Mouse (Mus musculus) duodenum, adult 2 months (tissue): Measurements from ENCODE around the gene Olfr1206. TPM values are rescaled to one million over a fixed set of nuclear protein-coding genes. Genes with fewer than 3 reads are reported as not detected.

Experiments used
- polyA plus RNA-seq: library from polyadenylated mRNA; depleted of rRNA; stranded (reverse); fragments of >200 nt; gene quantifications from 2 replicates; pipeline ENCODE4 v1.2.3, GENCODE M21; 2012; ENCODE audit warnings: low replicate concordance; rRNA removed

Olfr1206 gene
- not detected in 2 replicates for polyA plus RNA-seq

GRCm38 (mm10) chr2:88862931-88863330, at the start of gene Olfr1206:
Gene Olfr1206 (plus strand): TSS chr2:88863231.

GRCm38 (mm10) chr2:88814196-88814595, 48.8 kb upstream of the Olfr1206 start, which contains the start of gene Olfr1202:
Gene Olfr1202 (plus strand): TSS chr2:88814496.

GRCm38 (mm10) chr2:88829437-88829836, 33.6 kb upstream of the Olfr1206 start, which contains the start of gene Olfr1205:
Gene Olfr1205 (plus strand): TSS chr2:88829737.

GRCm38 (mm10) chr2:88848992-88849391, 14.0 kb upstream of the Olfr1206 start, which contains the start of gene Olfr1204:
Gene Olfr1204 (plus strand): TSS chr2:88849292.

GRCm38 (mm10) chr2:88902211-88902610, 39.2 kb downstream of the Olfr1206 start, which contains the start of gene Olfr1208:
Gene Olfr1208 (minus strand): TSS chr2:88902311.

GRCm38 (mm10) chr2:88915057-88915456, 52.0 kb downstream of the Olfr1206 start, which contains the start of gene Olfr1209:
Gene Olfr1209 (minus strand): TSS chr2:88915157.

Other genes starting within 250 kb of the Olfr1206 start
- not detected in 2 replicates for gene Olfr1191-ps1, start 222.7 kb upstream of the Olfr1206 start, polyA plus RNA-seq
- gene Olfr1192-ps1, start 214.7 kb upstream of the Olfr1206 start, polyA plus RNA-seq: not detected in 2 replicates
- gene Olfr1193, start 187.6 kb upstream of the Olfr1206 start, polyA plus RNA-seq: not detected in 2 replicates
- not detected in 2 replicates for gene Olfr1195, start 174.0 kb upstream of the Olfr1206 start, polyA plus RNA-seq
- not detected in 2 replicates for gene Olfr1196, start 158.6 kb upstream of the Olfr1206 start, polyA plus RNA-seq
- gene Olfr1197, start 130.9 kb upstream of the Olfr1206 start, polyA plus RNA-seq: not detected in 2 replicates
- gene Olfr1198, start 111.9 kb upstream of the Olfr1206 start, polyA plus RNA-seq: not detected in 2 replicates
- gene Olfr1199, start 102.8 kb upstream of the Olfr1206 start, polyA plus RNA-seq: not detected in 2 replicates
- not detected in 2 replicates for gene Olfr1200, start 92.7 kb upstream of the Olfr1206 start, polyA plus RNA-seq
- not detected in 2 replicates for gene Olfr1201, start 70.2 kb upstream of the Olfr1206 start, polyA plus RNA-seq
- gene Olfr1202, start 48.7 kb upstream of the Olfr1206 start, polyA plus RNA-seq: not detected in 2 replicates
- gene Olfr1205, start 33.5 kb upstream of the Olfr1206 start, polyA plus RNA-seq: not detected in 2 replicates
- not detected in 2 replicates for gene Olfr1204, start 13.9 kb upstream of the Olfr1206 start, polyA plus RNA-seq
- not detected in 2 replicates for gene Olfr1208, start 39.1 kb downstream of the Olfr1206 start, polyA plus RNA-seq
- gene Olfr1209, start 51.9 kb downstream of the Olfr1206 start, polyA plus RNA-seq: not detected in 2 replicates
- not detected in 2 replicates for gene Olfr1211, start 74.9 kb downstream of the Olfr1206 start, polyA plus RNA-seq
- not detected in 2 replicates for gene Olfr1212, start 90.7 kb downstream of the Olfr1206 start, polyA plus RNA-seq
- gene Gm13762, start 117.0 kb downstream of the Olfr1206 start, polyA plus RNA-seq: not detected in 2 replicates
- gene Olfr1214, start 129.4 kb downstream of the Olfr1206 start, polyA plus RNA-seq: not detected in 2 replicates
- gene Olfr1215, start 143.7 kb downstream of the Olfr1206 start, polyA plus RNA-seq: not detected in 2 replicates
- gene Olfr1216, start 155.1 kb downstream of the Olfr1206 start, polyA plus RNA-seq: not detected in 2 replicates
- gene Olfr1217, start 168.8 kb downstream of the Olfr1206 start, polyA plus RNA-seq: not detected in 2 replicates
- not detected in 2 replicates for gene Olfr1218, start 198.0 kb downstream of the Olfr1206 start, polyA plus RNA-seq
- not detected in 2 replicates for gene Olfr1219, start 220.3 kb downstream of the Olfr1206 start, polyA plus RNA-seq
- gene Olfr1220, start 243.6 kb downstream of the Olfr1206 start, polyA plus RNA-seq: not detected in 2 replicates